Mouse (Mus musculus): ENCODE data around the gene Prdm16. TPM values are rescaled to one million over a fixed set of nuclear protein-coding genes. Genes with fewer than 3 reads are reported as not detected.

Gene Prdm16
- total and polyA plus RNA-seq, 3 experiments, result not detected

- no peaks in the 10 kb centered on the region for H3K27me3 ChIP-seq (replicated peaks)
- peaks cover 96% of the 10 kb centered on the region for H3K9me3 ChIP-seq (replicated peaks; ENCODE audit: low read length)
- H3K4me3 ChIP-seq (replicated peaks in 1 of 3; ENCODE audit: low read depth in 2 of 3, low read length in 2 of 3, poor library complexity in 1 of 3), result no peak overlapping the region
- no peak for DNase-seq (ENCODE audit: extremely low read depth)
- no peak overlapping the region for H3K27ac ChIP-seq (ENCODE audit: insufficient read depth, low read depth)
- in situ Hi-C loops (cut with MboI; ENCODE audit: low pct_ligation_motif_present, low pct_unique_long_range_greater_than_20kb, low sequenced_read_pairs) (no loop called here), dilution Hi-C loops (cut with MboI; ENCODE audit: extremely low pct_ligation_motif_present, extremely low pct_unique_long_range_greater_than_20kb, low sequenced_read_pairs) (no loop called here)
- TF ChIP-seq GABPA (IDR thresholded peaks at IDR 0.05; ENCODE audit: insufficient replicate concordance, low read depth, low read length) (no peak), POLR2AphosphoS2 (IDR thresholded peaks at IDR 0.05; ENCODE audit: low read depth, low read length) (no peak), ZKSCAN1 (IDR thresholded peaks at IDR 0.05; ENCODE audit: borderline replicate concordance, low read depth, low read length) (no peak), MEF2A (IDR thresholded peaks at IDR 0.05; ENCODE audit: borderline replicate concordance, low read depth, low read length) (no peak), ETS1 (conservative IDR thresholded peaks at IDR 0.05; ENCODE audit: low read depth, low read length) (no peak), TBP (conservative IDR thresholded peaks at IDR 0.05; ENCODE audit: low read depth, low read length) (no peak), RAD21 (IDR thresholded peaks at IDR 0.05; ENCODE audit: low read depth, low read length) (no peak), NRF1 (IDR thresholded peaks at IDR 0.05; ENCODE audit: low read depth, low read length) (no peak)
- no peaks in the 10 kb centered on the region for H3K79me2 ChIP-seq (replicated peaks; ENCODE audit: control insufficient read depth, extremely low read depth, insufficient read depth, poor library complexity, severe bottlenecking)
- no peaks in the 10 kb centered on the region for H3K36me3 ChIP-seq (replicated peaks in 1 of 2; ENCODE audit: control insufficient read depth in 1 of 2, insufficient read depth in 1 of 2, low read length in 1 of 2)
- H3K9ac ChIP-seq (ENCODE audit: insufficient read depth, low read depth), result no peak overlapping the region
- H3K4me1 ChIP-seq (ENCODE audit: control insufficient read depth in 1 of 2, insufficient read depth in 2 of 2), result no peaks in the 10 kb centered on the region
- H3K4me2 ChIP-seq (ENCODE audit: insufficient read depth, low read depth, poor library complexity, severe bottlenecking), result no peak overlapping the region
Observed at GRCm38 (mm10) chr4:154526351-154526786, 110.3 kb downstream of the Prdm16 start.

- H3K4me1 ChIP-seq (ENCODE audit: control insufficient read depth in 1 of 2, insufficient read depth in 2 of 2), result no peaks in the 10 kb centered on the region
- no peak overlapping the region for H3K9ac ChIP-seq (ENCODE audit: insufficient read depth, low read depth)
- no peak overlapping the region for H3K27ac ChIP-seq (ENCODE audit: insufficient read depth, low read depth)
- no peak overlapping the region for H3K4me3 ChIP-seq (replicated peaks in 1 of 3; ENCODE audit: low read depth in 2 of 3, low read length in 2 of 3, poor library complexity in 1 of 3)
- no peak overlapping the region for H3K4me2 ChIP-seq (ENCODE audit: insufficient read depth, low read depth, poor library complexity, severe bottlenecking)
- no peak for DNase-seq (ENCODE audit: extremely low read depth)
- H3K79me2 ChIP-seq (replicated peaks; ENCODE audit: control insufficient read depth, extremely low read depth, insufficient read depth, poor library complexity, severe bottlenecking), result no peaks in the 10 kb centered on the region
- dilution Hi-C loops (cut with MboI; ENCODE audit: extremely low pct_ligation_motif_present, extremely low pct_unique_long_range_greater_than_20kb, low sequenced_read_pairs) (no loop called here), in situ Hi-C loops (cut with MboI; ENCODE audit: low pct_ligation_motif_present, low pct_unique_long_range_greater_than_20kb, low sequenced_read_pairs) (no loop called here)
- TF ChIP-seq ZMIZ1 (IDR thresholded peaks at IDR 0.05; ENCODE audit: low read depth, low read length), result no peak
- no peak for TF ChIP-seq TCF12 (IDR thresholded peaks at IDR 0.05; ENCODE audit: low read depth, low read length)
- TF ChIP-seq MEF2A (IDR thresholded peaks at IDR 0.05; ENCODE audit: borderline replicate concordance, low read depth, low read length), result no peak
- no peak for TF ChIP-seq POLR2A (IDR thresholded peaks at IDR 0.05; ENCODE audit: low read depth, low read length)
- no peak for TF ChIP-seq RAD21 (IDR thresholded peaks at IDR 0.05; ENCODE audit: low read depth, low read length)
- no peak for TF ChIP-seq IRF4 (IDR thresholded peaks at IDR 0.05; ENCODE audit: low read depth, low read length)
- no peak for TF ChIP-seq CTCF (conservative IDR thresholded peaks at IDR 0.05 in 1 of 2, IDR thresholded peaks at IDR 0.05 in 1 of 2; ENCODE audit: low read depth in 2 of 2, low read length in 2 of 2)
- no peak for TF ChIP-seq UBTF (IDR thresholded peaks at IDR 0.05; ENCODE audit: low read depth, low read length)
- TF ChIP-seq JUND (conservative IDR thresholded peaks at IDR 0.05; ENCODE audit: low read depth, low read length), result no peak
- TF ChIP-seq SMC3 (IDR thresholded peaks at IDR 0.05; ENCODE audit: low read depth, low read length), result no peak
- no peaks in the 10 kb centered on the region for H3K36me3 ChIP-seq (replicated peaks in 1 of 2; ENCODE audit: control insufficient read depth in 1 of 2, insufficient read depth in 1 of 2, low read length in 1 of 2)
- H3K27me3 ChIP-seq (replicated peaks), result no peaks in the 10 kb centered on the region
- H3K9me3 ChIP-seq (replicated peaks; ENCODE audit: low read length), result peaks cover 99% of the 10 kb centered on the region
Observed at GRCm38 (mm10) chr4:154523898-154524297, 112.8 kb downstream of the Prdm16 start.
